Mouse (Mus musculus) hindbrain, embryonic 13.5 days (tissue): ENCODE data around the gene Nsun5. TPM values are rescaled to one million over a fixed set of nuclear protein-coding genes. Genes with fewer than 3 reads are reported as not detected.
A peak's percentile ranks its signal among the peaks of the same experiment; 100 is the strongest.

Source experiments
- ATAC-seq: fragments of 200-750 bp; cut with Nextera tagmentation; 2 replicates; pipeline ENCODE4 v1.8.0; 2017; ENCODE audit warnings: moderate TSS enrichment; ENCODE audit not compliant: low FRiP score
- H3K27ac ChIP-seq: fragments of 300-500 bp; sonication (generic); 2 replicates; pipeline ENCODE4 v1.5.1; 2015; ENCODE audit warnings: inconsistent platforms, mild to moderate bottlenecking, moderate library complexity
- H3K27me3 ChIP-seq: fragments of 300-500 bp; sonication (generic); 2 replicates; pipeline ENCODE4 v1.6.1; 2015; ENCODE audit warnings: mild to moderate bottlenecking, inconsistent platforms
- H3K36me3 ChIP-seq: fragments of 300-500 bp; sonication (generic); 2 replicates; pipeline ENCODE4 v1.6.1; 2015; ENCODE audit warnings: mild to moderate bottlenecking, inconsistent platforms
- H3K4me1 ChIP-seq: fragments of 300-500 bp; sonication (generic); replicated peaks from 2 replicates; pipeline ENCODE4 v1.6.1; 2015; ENCODE audit warnings: inconsistent platforms
- H3K4me2 ChIP-seq: fragments of 300-500 bp; sonication (generic); 2 replicates; pipeline ENCODE4 v1.6.1; 2015; ENCODE audit warnings: inconsistent platforms, mild to moderate bottlenecking, moderate library complexity
- H3K4me3 ChIP-seq: fragments of 300-500 bp; sonication (generic); 2 replicates; pipeline ENCODE4 v1.5.1; 2015; ENCODE audit warnings: mild to moderate bottlenecking, inconsistent platforms
- H3K9ac ChIP-seq: fragments of 300-500 bp; sonication (generic); 2 replicates; pipeline ENCODE4 v1.6.1; 2015; ENCODE audit warnings: mild to moderate bottlenecking, inconsistent platforms
- H3K9me3 ChIP-seq: fragments of 300-500 bp; sonication (generic); 2 replicates; pipeline ENCODE4 v1.6.1; 2016; ENCODE audit warnings: inconsistent platforms
- WGBS: fragments of 180-500 bp; shearing (Covaris S2); methylation state at CpG from one replicate; pipeline ENCODE4 v1.1.7; 2015; 5-methylcytosine and 5-hydroxymethylcytosine counted together
- polyA plus RNA-seq: library from polyadenylated mRNA; unstranded; fragments of >200 nt; fragmentation: Nextera tagmentation; extraction: Ambion mirVana; gene quantifications from 2 replicates; pipeline ENCODE4 v1.2.1, GENCODE M21; 2015

Gene Nsun5
- polyA plus RNA-seq, 1 experiment from 2014 or later = 31.1 TPM

- no peak overlapping the region for H3K4me3 ChIP-seq
- H3K9me3 ChIP-seq = no peaks in the 10 kb centered on the region
- WGBS = 70% methylated on average over 2 of the region's 2 CpGs
- H3K36me3 ChIP-seq = peaks cover 99% of the 10 kb centered on the region
- no peak overlapping the region for H3K4me2 ChIP-seq
- no peak for ATAC-seq
- H3K27ac ChIP-seq = no peak overlapping the region
- H3K9ac ChIP-seq = no peak overlapping the region
- no peaks in the 10 kb centered on the region; the same call in 1 of the 2 replicates for H3K4me1 ChIP-seq
- no peaks in the 10 kb centered on the region for H3K27me3 ChIP-seq
Observed at GRCm38 (mm10) chr5:135376341-135376740, 6.6 kb downstream of the Nsun5 start.

GRCm38 (mm10) chr5:135380681-135381080 is 10.9 kb downstream of the Nsun5 start:
- ATAC-seq = no peak
- H3K9ac ChIP-seq = no peak overlapping the region
- WGBS = 95% methylated on average over 4 of the region's 4 CpGs
- H3K36me3 ChIP-seq = peaks cover 99% of the 10 kb centered on the region
- no peaks in the 10 kb centered on the region for H3K27me3 ChIP-seq
- no peak overlapping the region for H3K27ac ChIP-seq
- H3K4me1 ChIP-seq = no peaks in the 10 kb centered on the region
- H3K4me2 ChIP-seq = no peak overlapping the region
- no peaks in the 10 kb centered on the region for H3K9me3 ChIP-seq
- no peak overlapping the region for H3K4me3 ChIP-seq

- 95% methylated on average over 10 of the region's 10 CpGs for WGBS
- no peak overlapping the region for H3K4me3 ChIP-seq
- ATAC-seq = no peak
Observed at GRCm38 (mm10) chr5:135381356-135381925, 11.7 kb downstream of the Nsun5 start.

GRCm38 (mm10) chr5:135382746-135383145 is 13.0 kb downstream of the Nsun5 start:
- ATAC-seq = no peak
- 96% methylated on average over 7 of the region's 7 CpGs for WGBS
- H3K27me3 ChIP-seq = no peaks in the 10 kb centered on the region
- H3K9ac ChIP-seq = no peak overlapping the region
- no peaks in the 10 kb centered on the region for H3K9me3 ChIP-seq
- H3K36me3 ChIP-seq = peaks cover 97% of the 10 kb centered on the region
- no peak overlapping the region for H3K4me2 ChIP-seq
- no peaks in the 10 kb centered on the region for H3K4me1 ChIP-seq
- no peak overlapping the region for H3K27ac ChIP-seq
- no peak overlapping the region for H3K4me3 ChIP-seq

More at GRCm38 (mm10) chr5:135381356-135381925, 11.7 kb downstream of the Nsun5 start:
- Histone ChIP-seq H3K4me1 (no peaks in the 10 kb centered on the region), H3K9me3 (no peaks in the 10 kb centered on the region), H3K36me3 (peaks cover 97% of the 10 kb centered on the region), H3K4me2 (no peak overlapping the region), H3K27me3 (no peaks in the 10 kb centered on the region), H3K27ac (no peak overlapping the region), H3K9ac (no peak overlapping the region)

GRCm38 (mm10) chr5:135383771-135384170 is 14.0 kb downstream of the Nsun5 start:
- Histone ChIP-seq H3K4me3 (no peak overlapping the region), H3K27ac (no peak overlapping the region), H3K4me2 (no peak overlapping the region), H3K27me3 (no peaks in the 10 kb centered on the region), H3K9me3 (no peaks in the 10 kb centered on the region), H3K9ac (no peak overlapping the region), H3K4me1 (no peaks in the 10 kb centered on the region), H3K36me3 (peaks cover 97% of the 10 kb centered on the region)
- no peak for ATAC-seq
- WGBS = 88% methylated on average over 10 of the region's 10 CpGs

- peak within 1 kb of the TSS; percentile 91 for H3K4me2 ChIP-seq
- H3K4me3 ChIP-seq = peak within 1 kb of the TSS; percentile 100
- no peaks in the 10 kb centered on the region for H3K9me3 ChIP-seq
- WGBS = under 1% methylated on average over 81 of the region's 110 CpGs
- peaks cover 23% of the 10 kb centered on the region for H3K4me1 ChIP-seq
- peak within 1 kb of the TSS; percentile 90 for H3K27ac ChIP-seq
- peaks cover 29% of the 10 kb centered on the region for H3K36me3 ChIP-seq
- peak; percentile 92 for ATAC-seq
- H3K27me3 ChIP-seq = no peaks in the 10 kb centered on the region
- H3K9ac ChIP-seq = peak within 1 kb of the TSS; percentile 99
Observed at GRCm38 (mm10) chr5:135394004-135394823, 24.5 kb downstream of the Nsun5 start, which contains the start of gene Pom121. Pom121 (minus strand) TSS chr5:135394546.

- no peak overlapping the region for H3K9ac ChIP-seq
- H3K27ac ChIP-seq = no peak overlapping the region
- H3K27me3 ChIP-seq = no peaks in the 10 kb centered on the region
- H3K4me3 ChIP-seq = no peak overlapping the region
- H3K36me3 ChIP-seq = peaks cover 14% of the 10 kb centered on the region
- no peak for ATAC-seq
- H3K4me2 ChIP-seq = no peak overlapping the region
- peaks cover 23% of the 10 kb centered on the region for H3K4me1 ChIP-seq
- H3K9me3 ChIP-seq = no peaks in the 10 kb centered on the region
- 49% methylated on average over 5 of the region's 5 CpGs for WGBS
Observed at GRCm38 (mm10) chr5:135395826-135396225, 26.1 kb downstream of the Nsun5 start.

GRCm38 (mm10) chr5:135399382-135399781 is 29.6 kb downstream of the Nsun5 start:
- H3K36me3 ChIP-seq = no peaks in the 10 kb centered on the region
- H3K9me3 ChIP-seq = no peaks in the 10 kb centered on the region
- H3K9ac ChIP-seq = no peak overlapping the region
- no peak for ATAC-seq
- peaks cover 6% of the 10 kb centered on the region for H3K4me1 ChIP-seq
- no peak overlapping the region for H3K4me3 ChIP-seq
- no peak overlapping the region for H3K27ac ChIP-seq
- no peaks in the 10 kb centered on the region for H3K27me3 ChIP-seq
- no peak overlapping the region for H3K4me2 ChIP-seq
- 80% methylated on average over 6 of the region's 6 CpGs for WGBS

GRCm38 (mm10) chr5:135400244-135400643 is 30.5 kb downstream of the Nsun5 start:
- no peak for ATAC-seq
- H3K36me3 ChIP-seq = no peaks in the 10 kb centered on the region
- H3K9ac ChIP-seq = no peak overlapping the region
- no peaks in the 10 kb centered on the region for H3K9me3 ChIP-seq
- 6% methylated on average over 2 of the region's 2 CpGs for WGBS
- no peaks in the 10 kb centered on the region for H3K27me3 ChIP-seq
- no peak overlapping the region for H3K27ac ChIP-seq
- peaks cover 7% of the 10 kb centered on the region for H3K4me1 ChIP-seq
- no peak overlapping the region for H3K4me3 ChIP-seq
- H3K4me2 ChIP-seq = no peak overlapping the region

- Histone ChIP-seq H3K27ac (no peak overlapping the region), H3K27me3 (no peaks in the 10 kb centered on the region), H3K4me1 (peaks cover 7% of the 10 kb centered on the region), H3K4me3 (no peak overlapping the region), H3K9me3 (no peaks in the 10 kb centered on the region), H3K4me2 (peak overlapping the region; percentile 26; the same call in 1 of the 2 replicates), H3K36me3 (peaks cover 15% of the 10 kb centered on the region), H3K9ac (0 out of 2 replicates have a peak overlapping the region, but pooled peaks have one; percentile 49)
- WGBS = 37% methylated on average over 20 of the region's 20 CpGs
- no peak for ATAC-seq
Observed at GRCm38 (mm10) chr5:135404623-135405022, 34.9 kb downstream of the Nsun5 start.

GRCm38 (mm10) chr5:135405437-135405836 is 35.7 kb downstream of the Nsun5 start:
- peaks cover 23% of the 10 kb centered on the region for H3K36me3 ChIP-seq
- ATAC-seq = no peak
- H3K27me3 ChIP-seq = no peaks in the 10 kb centered on the region
- H3K27ac ChIP-seq = no peak overlapping the region
- H3K4me2 ChIP-seq = no peak overlapping the region
- peaks cover 7% of the 10 kb centered on the region for H3K4me1 ChIP-seq
- no peak overlapping the region for H3K4me3 ChIP-seq
- 82% methylated on average over 9 of the region's 9 CpGs for WGBS
- H3K9ac ChIP-seq = no peak overlapping the region
- H3K9me3 ChIP-seq = no peaks in the 10 kb centered on the region

GRCm38 (mm10) chr5:135408114-135408513 is 38.4 kb downstream of the Nsun5 start:
- H3K36me3 ChIP-seq = peaks cover 44% of the 10 kb centered on the region
- WGBS = 90% methylated on average over 4 of the region's 4 CpGs

More at GRCm38 (mm10) chr5:135408114-135408513, 38.4 kb downstream of the Nsun5 start:
- Histone ChIP-seq H3K27ac (no peak overlapping the region), H3K4me3 (no peak overlapping the region), H3K4me2 (no peak overlapping the region), H3K4me1 (peaks cover 7% of the 10 kb centered on the region), H3K27me3 (no peaks in the 10 kb centered on the region), H3K9me3 (no peaks in the 10 kb centered on the region), H3K9ac (no peak overlapping the region)
- no peak for ATAC-seq
